Mouse (Mus musculus) heart, adult 2 months (tissue): ENCODE measurements at regions not wholly inside any gene's neighbourhood (a gene's known extent, or its start where the extent isn't known, plus 50 kb on each side); places are given as distances from the start of the nearest gene placed in this dataset.

Experiments
- DNase-seq, 2 experiments: peaks; one replicate each; pipeline ENCODE4 v3.0.0; 2021
- H3K27ac ChIP-seq: fragments of 200-600 bp; 2 replicates; pipeline ENCODE4 v1.8.1; 2022
- H3K27me3 ChIP-seq: fragments of 200-500 bp; 2 replicates; pipeline ENCODE4 v1.6.1; 2012; ENCODE audit warnings: mild to moderate bottlenecking, low read length, inconsistent platforms, mixed read lengths; ENCODE audit not compliant: control insufficient read depth, insufficient read depth
- H3K36me3 ChIP-seq: fragments of 200-500 bp; 2 replicates; pipeline ENCODE4 v1.6.1; 2012; ENCODE audit warnings: low read length, inconsistent platforms; ENCODE audit not compliant: control insufficient read depth, insufficient read depth
- H3K4me1 ChIP-seq: fragments of 200-500 bp; 2 replicates; pipeline ENCODE4 v1.6.1; 2011; ENCODE audit warnings: low read length; ENCODE audit not compliant: control insufficient read depth, insufficient read depth
- H3K4me3 ChIP-seq: fragments of 200-600 bp; 2 replicates; pipeline ENCODE4 v1.8.1; 2022
- H3K79me2 ChIP-seq: fragments of 200-500 bp; replicated peaks from 2 replicates; pipeline ENCODE4 v1.6.1; 2012; ENCODE audit warnings: mild to moderate bottlenecking, inconsistent platforms, low read length, moderate library complexity, mixed read lengths; ENCODE audit not compliant: control insufficient read depth, insufficient read depth
- H3K9ac ChIP-seq: fragments of 200-500 bp; 2 replicates; pipeline ENCODE4 v1.6.1; 2012; ENCODE audit warnings: low read depth, mild to moderate bottlenecking, control low read depth, inconsistent platforms, low read length, mixed read lengths
- CTCF ChIP-seq: fragments of 200-600 bp; IDR thresholded peaks from 2 replicates; pipeline ENCODE4 v1.8.1; 2022; ENCODE audit warnings: antibody characterized with exemption, mild to moderate bottlenecking, moderate library complexity
- EP300 ChIP-seq: fragments of 200-500 bp; IDR thresholded peaks from 2 replicates; pipeline ENCODE4 v1.6.1; 2011; ENCODE audit warnings: low read depth, low read length, control low read depth; ENCODE audit not compliant: insufficient read depth
- POLR2A ChIP-seq: fragments of 200-500 bp; IDR thresholded peaks from 2 replicates; pipeline ENCODE4 v1.6.1; 2011; ENCODE audit warnings: mild to moderate bottlenecking, low read depth, low read length, control low read depth; ENCODE audit not compliant: insufficient read depth
- WGBS: fragments of 180-500 bp; shearing (Covaris S2); methylation state at CpG from one replicate; pipeline ENCODE4 v1.1.7; 2018; 5-methylcytosine and 5-hydroxymethylcytosine counted together
- intact Hi-C: fragments of 180-260 bp; cut with DNase I; formaldehyde crosslinking; loops from one replicate; pipeline ENCODE4 v1.15.1; 2025

DNA sequence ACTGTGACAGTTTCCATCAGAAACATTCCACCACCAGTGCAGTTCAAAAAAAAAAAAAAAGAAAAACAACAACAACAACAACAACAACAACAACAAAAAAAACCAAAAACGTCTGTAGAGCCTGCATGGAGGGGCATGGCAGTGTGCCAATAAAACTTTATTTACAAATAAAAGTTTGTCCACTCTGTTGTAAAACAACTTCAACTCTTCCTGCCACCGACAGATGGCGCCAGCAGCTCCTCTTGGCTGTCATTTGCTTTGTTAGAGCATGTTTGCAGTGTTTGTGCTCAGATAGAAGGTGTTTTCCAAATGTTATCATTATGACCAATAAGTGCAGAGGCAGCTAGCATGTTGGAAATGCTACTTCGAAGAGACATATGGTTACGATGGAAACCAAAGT is 179.0 kb upstream of the Gjb5 start:
- no peak overlapping the region for H3K9ac ChIP-seq
- no peaks in the 10 kb centered on the region for H3K36me3 ChIP-seq
- TF ChIP-seq CTCF: peak; percentile 57
- TF ChIP-seq EP300: no peak
- H3K27ac ChIP-seq: no peak overlapping the region
- no peaks in the 10 kb centered on the region for H3K27me3 ChIP-seq
- intact Hi-C loops: no loop called here
- WGBS: 45% methylated on average over 5 of the region's 5 CpGs
- H3K79me2 ChIP-seq: no peaks in the 10 kb centered on the region
- no peak for DNase-seq
- no peak overlapping the region for H3K4me3 ChIP-seq
- H3K4me1 ChIP-seq: no peaks in the 10 kb centered on the region

DNA sequence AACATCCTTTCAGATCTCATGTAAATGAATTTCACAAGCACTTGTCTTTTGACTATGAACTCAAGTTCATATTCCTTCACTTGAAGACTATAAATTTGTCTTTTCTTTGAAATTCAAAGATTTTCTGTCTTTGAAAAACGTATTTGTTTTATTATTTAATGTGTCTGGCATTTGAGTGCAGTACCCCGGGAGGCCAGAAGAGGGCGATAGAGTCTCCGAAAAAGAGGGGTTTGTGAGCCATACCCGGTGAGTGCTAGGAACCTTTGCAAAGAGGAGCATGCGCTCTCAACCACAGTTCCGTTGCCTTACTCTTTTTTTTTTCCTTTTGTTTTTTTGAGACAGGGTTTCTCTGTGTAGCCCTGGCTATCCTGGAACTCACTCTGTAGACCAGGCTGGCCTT is 177.6 kb upstream of the Gjb5 start:
- no peaks in the 10 kb centered on the region for H3K36me3 ChIP-seq
- H3K4me1 ChIP-seq: no peaks in the 10 kb centered on the region
- no peaks in the 10 kb centered on the region for H3K79me2 ChIP-seq
- 76% methylated on average over 7 of the region's 7 CpGs for WGBS
- H3K27ac ChIP-seq: no peak overlapping the region
- intact Hi-C loops: no loop called here
- H3K9ac ChIP-seq: no peak overlapping the region
- H3K4me3 ChIP-seq: no peak overlapping the region
- no peaks in the 10 kb centered on the region for H3K27me3 ChIP-seq
- DNase-seq: no peak
- TF ChIP-seq CTCF (peak; percentile 47), POLR2A (no peak)

DNA sequence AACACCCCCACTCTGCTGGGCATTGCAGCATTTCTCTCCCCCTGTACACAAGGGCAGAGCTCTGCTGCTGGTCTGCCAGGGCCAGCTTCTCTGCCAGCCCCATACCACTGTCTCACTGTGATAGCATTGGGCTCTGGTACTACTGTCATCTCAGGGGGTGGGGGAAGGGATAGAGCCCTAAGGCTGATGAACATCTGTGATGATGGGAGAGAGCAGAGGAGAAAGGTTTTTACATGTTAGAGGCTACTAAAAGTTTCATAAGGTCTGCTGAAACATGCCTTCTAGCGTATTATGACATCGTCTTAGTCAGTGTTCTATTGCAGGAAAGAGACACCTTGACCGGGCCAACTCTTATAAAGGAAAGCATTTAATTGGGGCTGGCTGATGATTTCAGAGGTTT is 176.4 kb upstream of the Gjb5 start:
- Histone ChIP-seq H3K4me3 (no peak overlapping the region), H3K79me2 (no peaks in the 10 kb centered on the region), H3K27me3 (no peaks in the 10 kb centered on the region), H3K36me3 (no peaks in the 10 kb centered on the region), H3K27ac (no peak overlapping the region), H3K4me1 (no peaks in the 10 kb centered on the region), H3K9ac (no peak overlapping the region)
- DNase-seq: no peak
- no peak for TF ChIP-seq POLR2A
- no peak for TF ChIP-seq CTCF
- TF ChIP-seq EP300: no peak
- intact Hi-C loops: no loop called here
- 94% methylated on average over 3 of the region's 3 CpGs for WGBS

DNA sequence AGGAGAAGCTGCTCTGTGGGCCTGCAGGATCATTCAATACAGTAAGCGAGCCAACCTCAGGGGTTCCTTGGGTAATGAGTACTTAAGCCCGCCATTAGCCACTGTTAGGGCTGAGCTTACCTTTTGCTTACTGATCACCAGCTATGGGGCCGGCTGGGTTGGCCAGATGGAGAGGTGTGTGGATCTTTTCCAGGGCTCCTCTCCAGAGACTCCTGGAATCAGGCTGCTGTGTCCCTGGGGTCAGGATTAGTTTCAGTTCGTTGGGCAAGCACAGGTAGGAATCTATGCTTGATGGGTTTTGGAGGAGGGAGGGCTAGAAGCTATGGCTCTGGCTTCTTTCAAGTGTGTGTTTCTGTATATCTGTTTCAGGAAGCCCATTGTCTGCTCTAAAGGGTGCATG is 175.7 kb upstream of the Gjb5 start:
- H3K27ac ChIP-seq: no peak overlapping the region
- no peak for TF ChIP-seq POLR2A
- no peak for TF ChIP-seq EP300
- no peak for TF ChIP-seq CTCF
- no peak for DNase-seq
- H3K27me3 ChIP-seq: no peaks in the 10 kb centered on the region
- 69% methylated on average over 4 of the region's 4 CpGs for WGBS
- no peak overlapping the region for H3K9ac ChIP-seq
- H3K4me3 ChIP-seq: no peak overlapping the region
- H3K4me1 ChIP-seq: no peaks in the 10 kb centered on the region
- intact Hi-C loops: no loop called here
- no peaks in the 10 kb centered on the region for H3K79me2 ChIP-seq
- no peaks in the 10 kb centered on the region for H3K36me3 ChIP-seq

DNA sequence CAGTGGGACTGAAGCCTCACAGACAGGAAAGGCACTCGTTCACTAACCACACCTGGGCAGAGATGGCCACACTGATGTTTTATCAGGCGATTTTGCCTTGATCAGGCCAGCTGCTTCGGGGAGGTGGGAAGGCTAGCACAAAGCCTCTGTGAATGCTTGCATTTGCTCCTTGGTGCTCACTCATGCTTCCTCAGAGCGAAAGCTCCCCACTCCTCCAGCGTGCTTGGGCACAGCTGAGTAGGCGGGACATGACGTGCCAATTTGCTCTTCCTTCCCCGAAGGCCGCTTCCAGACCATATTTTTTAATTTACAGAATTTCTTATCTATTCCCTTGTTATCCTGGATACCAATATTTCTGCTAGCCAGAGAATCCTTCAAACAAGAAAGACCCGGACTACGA is 172.8 kb upstream of the Gjb5 start:
- Histone ChIP-seq H3K36me3 (no peaks in the 10 kb centered on the region), H3K27me3 (no peaks in the 10 kb centered on the region), H3K9ac (no peak overlapping the region), H3K4me1 (no peaks in the 10 kb centered on the region), H3K4me3 (no peak overlapping the region), H3K79me2 (no peaks in the 10 kb centered on the region), H3K27ac (no peak overlapping the region)
- TF ChIP-seq CTCF: no peak
- no peak for TF ChIP-seq EP300
- intact Hi-C loops: no loop called here
- no peak for DNase-seq
- WGBS: 80% methylated on average over 11 of the region's 11 CpGs

DNA sequence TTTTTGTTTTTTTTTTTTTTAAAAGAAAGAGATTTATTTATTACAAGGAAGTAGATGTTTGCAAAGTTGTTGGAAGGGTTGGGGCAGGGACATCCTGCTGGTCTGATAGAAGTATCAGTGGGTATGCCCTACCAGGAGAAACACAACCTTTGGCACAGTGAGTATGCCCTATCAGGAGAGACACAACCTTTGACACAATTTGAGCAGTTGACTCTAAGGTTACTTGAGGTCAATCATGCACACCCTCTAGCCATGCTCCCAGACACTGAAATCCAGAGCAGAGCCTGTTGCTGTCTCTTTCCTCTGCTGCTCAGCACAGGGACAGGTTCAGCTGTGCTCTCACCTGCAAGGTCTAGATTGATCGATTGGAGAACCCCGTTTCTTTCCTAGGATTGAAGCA is 164.2 kb upstream of the Gjb5 start:
- DNase-seq: no peak
- TF ChIP-seq POLR2A (no peak), CTCF (no peak), EP300 (no peak)

DNA sequence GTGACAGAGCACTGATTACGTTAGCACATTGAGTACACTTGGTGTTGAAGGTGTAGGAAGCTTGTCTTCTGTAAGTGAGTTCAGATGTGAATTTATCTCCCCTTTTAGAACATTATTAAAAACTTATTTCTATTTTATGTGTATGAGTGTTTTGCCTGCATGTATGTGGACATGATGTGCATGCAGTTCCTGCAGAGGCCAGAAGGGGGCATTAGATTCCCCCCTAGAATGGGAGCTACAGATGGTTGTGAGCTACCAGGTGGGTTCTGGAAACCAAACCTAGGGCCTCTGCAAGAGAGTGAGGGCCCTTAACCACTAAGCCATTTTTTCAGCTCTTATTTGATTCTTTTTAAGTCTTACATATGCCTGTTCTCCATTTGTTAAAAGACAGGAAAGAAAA is 160.0 kb upstream of the Gjb5 start:
- intact Hi-C loops: no loop called here
- WGBS: 88% methylated on average over 1 of the region's 1 CpGs
- Histone ChIP-seq H3K9ac (no peak overlapping the region), H3K36me3 (no peaks in the 10 kb centered on the region), H3K4me1 (no peaks in the 10 kb centered on the region; the same call in 1 of the 2 replicates), H3K4me3 (no peak overlapping the region), H3K27ac (no peak overlapping the region), H3K79me2 (no peaks in the 10 kb centered on the region), H3K27me3 (no peaks in the 10 kb centered on the region)
- TF ChIP-seq EP300 (no peak), CTCF (peak; percentile 56), POLR2A (no peak)
- DNase-seq: no peak

More for the DNA sequence above, 164.2 kb upstream of the Gjb5 start:
- no peak overlapping the region for H3K4me3 ChIP-seq
- H3K27ac ChIP-seq: no peak overlapping the region
- WGBS: 79% methylated on average over 2 of the region's 2 CpGs
- no peak overlapping the region for H3K9ac ChIP-seq
- H3K27me3 ChIP-seq: no peaks in the 10 kb centered on the region
- no peaks in the 10 kb centered on the region for H3K79me2 ChIP-seq
- no peaks in the 10 kb centered on the region for H3K36me3 ChIP-seq
- no peaks in the 10 kb centered on the region; the same call in 1 of the 2 replicates for H3K4me1 ChIP-seq
- intact Hi-C loops: no loop called here
